ENCODE assay signal across 9 mouse cellular contexts in the genomic region with DNA sequence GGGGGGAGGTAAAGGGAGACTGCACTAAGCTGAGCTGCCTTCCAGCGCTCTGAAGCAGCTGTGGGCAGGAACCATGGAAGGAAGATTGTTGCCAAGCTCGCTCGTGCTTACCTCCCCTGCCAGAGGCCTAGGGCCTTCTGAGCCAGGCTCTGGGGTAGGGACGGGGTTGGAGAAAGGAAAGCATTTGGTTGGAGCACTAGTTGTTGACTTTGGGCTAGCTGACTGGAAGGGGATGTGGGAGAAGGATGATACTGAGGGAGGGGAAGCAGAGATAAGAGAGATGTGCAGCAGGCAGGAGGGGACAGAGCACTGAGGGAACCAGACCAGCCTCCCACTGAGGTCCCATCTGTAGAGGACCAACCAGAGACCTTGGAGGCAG. TPM values are rescaled to one million over a fixed set of nuclear protein-coding genes. Genes with fewer than 3 reads are reported as not detected.
DNase-seq lines count a peak whose midpoint lies in the region; ATAC-seq and TF ChIP-seq lines count a peak whose summit lies in the region.
"Had no signal": no experiment of that assay in that cellular context is flagged by ENCODE, and none has a peak within 500 bp of the region (broad histone marks: within the 10 kb centered on the region; RNA-seq: fewer than 3 reads in every experiment).

No protein-coding gene starts in this region.

- no peak for ATAC-seq in limb, embryonic 12.5 days (ENCODE audit: insufficient number of reproducible peaks, insufficient read depth, low FRiP score, low TSS enrichment, low read depth)

- 0 out of 2 replicates have a peak overlapping the region, but pooled peaks have one; percentile 3 for H3K4me2 ChIP-seq in limb, embryonic 12.5 days

- peak overlapping the region; percentile 88 for H3K27ac ChIP-seq in heart, embryonic 10.5 days
- H3K27ac ChIP-seq in limb, embryonic 12.5 days: peak overlapping the region; percentile 73
- peak overlapping the region; percentile 9; the same call in 1 of the 2 replicates for H3K27ac ChIP-seq in olfactory bulb, adult 2 months (ENCODE audit: insufficient read depth, low read depth, low read length)
- H3K27ac ChIP-seq: liver, embryonic 14.5 days had no signal

- peak overlapping the region; percentile 27 for H3K4me3 ChIP-seq in heart, embryonic 10.5 days
- H3K4me3 ChIP-seq in limb, embryonic 12.5 days (replicated peaks): no peak overlapping the region
- H3K4me3 ChIP-seq in olfactory bulb, adult 2 months (ENCODE audit: insufficient read depth, low read depth, low read length): no peak overlapping the region

- 18% methylated on average over 4 of the region's 4 CpGs for WGBS in heart, embryonic 10.5 days
- 50% methylated on average over 4 of the region's 4 CpGs for WGBS in limb, embryonic 12.5 days
- 46% methylated on average over 4 of the region's 4 CpGs for WGBS in olfactory bulb, adult 2 months

- peaks cover under 1% of the 10 kb centered on the region; the same call in 1 of the 2 replicates for H3K36me3 ChIP-seq in heart, embryonic 10.5 days
- H3K36me3 ChIP-seq in limb, embryonic 12.5 days: 0 out of 2 replicates have a peak, but pooled peaks cover under 1% of the 10 kb centered on the region

- intact Hi-C loops in left cerebral cortex, postnatal 36 days (cut with DNase I): no loop called here
- intact Hi-C loops in left cerebral cortex, postnatal 14 days (cut with DNase I): no loop called here

- H3K27me3 ChIP-seq in heart, embryonic 10.5 days (ENCODE audit: insufficient read depth, poor library complexity, severe bottlenecking): no peaks in the 10 kb centered on the region
- no peaks in the 10 kb centered on the region for H3K27me3 ChIP-seq in limb, embryonic 12.5 days

- peak; percentile 42 for DNase-seq in thymus, postnatal 4 days
- no peak for DNase-seq in thymus, postnatal 0 days (ENCODE audit: low spot score)
- DNase-seq in heart, embryonic 10.5 days (ENCODE audit: low spot score): no peak
- DNase-seq in left cerebral cortex, postnatal 36 days (ENCODE audit: low spot score in 2 of 2): no peak
- DNase-seq in B cell, adult 2 months: no peak
- no peak for DNase-seq in left cerebral cortex, postnatal 14 days (ENCODE audit: low spot score in 2 of 2)

- no peak for TF ChIP-seq CTCF in olfactory bulb, adult 2 months (IDR thresholded peaks at IDR 0.05; ENCODE audit: insufficient read depth, low read depth, low read length)

- no peak for TF ChIP-seq POLR2A in olfactory bulb, adult 2 months (IDR thresholded peaks at IDR 0.05; ENCODE audit: insufficient read depth, low read depth, low read length)

- H3K9me3 ChIP-seq in heart, embryonic 10.5 days: no peaks in the 10 kb centered on the region
- no peaks in the 10 kb centered on the region for H3K9me3 ChIP-seq in limb, embryonic 12.5 days

- peaks cover 58% of the 10 kb centered on the region for H3K4me1 ChIP-seq in heart, embryonic 10.5 days
- peaks cover 58% of the 10 kb centered on the region for H3K4me1 ChIP-seq in limb, embryonic 12.5 days (replicated peaks)
- H3K4me1 ChIP-seq in olfactory bulb, adult 2 months (ENCODE audit: control insufficient read depth, insufficient read depth, low read length): peaks cover 6% of the 10 kb centered on the region

- H3K9ac ChIP-seq in limb, embryonic 12.5 days (replicated peaks): no peak overlapping the region
- H3K9ac ChIP-seq: liver, embryonic 14.5 days had no signal

RNA-seq across cellular contexts. Expression of a gene that starts 31.9 kb away (rescaled TPM):
- 3.4 and 3.8 TPM in 2 replicates for polyA plus RNA-seq in thymus, postnatal 0 days (2015; fragmentation: Nextera tagmentation; extraction: Ambion mirVana)
- 3.6 and 4.5 TPM in 2 replicates for polyA plus RNA-seq in heart, embryonic 10.5 days (2016; fragmentation: Nextera tagmentation; extraction: Ambion mirVana)
- 4.8 and 6.1 TPM in 2 replicates for polyA plus RNA-seq in limb, embryonic 12.5 days (2016; fragmentation: Nextera tagmentation; extraction: Ambion mirVana)
- polyA plus RNA-seq in olfactory bulb, adult 2 months (2012; ENCODE audit: insufficient read depth, insufficient read length, low replicate concordance, missing spikeins): not detected in 2 replicates
- 1 to 10 TPM; 5.8 to 6.2 TPM for total RNA-seq in left cerebral cortex, postnatal 36 days (2021)
- 1 to 10 TPM; 4.4 to 6.6 TPM for total RNA-seq in left cerebral cortex, postnatal 14 days (2021)

RNA-seq across cellular contexts. Expression of a gene that starts 39.1 kb away (rescaled TPM):
- polyA plus RNA-seq in thymus, postnatal 0 days (2015; fragmentation: Nextera tagmentation; extraction: Ambion mirVana): not detected in 2 replicates
- polyA plus RNA-seq in heart, embryonic 10.5 days (2016; fragmentation: Nextera tagmentation; extraction: Ambion mirVana): 0.26 TPM in 1 of 2 replicates, not detected in the other
- polyA plus RNA-seq in limb, embryonic 12.5 days (2016; fragmentation: Nextera tagmentation; extraction: Ambion mirVana): 0.49 TPM in 1 of 2 replicates, not detected in the other
- polyA plus RNA-seq in olfactory bulb, adult 2 months (2012; ENCODE audit: insufficient read depth, insufficient read length, low replicate concordance, missing spikeins): not detected in 2 replicates
- under 1 TPM; 0.32 to 0.57 TPM for total RNA-seq in left cerebral cortex, postnatal 36 days (2021)
- under 1 TPM; 0.51 to 0.70 TPM for total RNA-seq in left cerebral cortex, postnatal 14 days (2021)
- polyA plus RNA-seq: liver, embryonic 14.5 days had no signal

Comparison
In these comparisons a context has a peak if more than half of its experiments do, and no peak if none do; other contexts are left out.
1. H3K27ac ChIP-seq: peak in every context shown above with its lines; median percentile 88 in heart, embryonic 10.5 days; 73 in limb, embryonic 12.5 days; 9 in olfactory bulb, adult 2 months.